Mouse (Mus musculus): Measurements from ENCODE around the gene Nmur1.

Nmur1 gene

DNA sequence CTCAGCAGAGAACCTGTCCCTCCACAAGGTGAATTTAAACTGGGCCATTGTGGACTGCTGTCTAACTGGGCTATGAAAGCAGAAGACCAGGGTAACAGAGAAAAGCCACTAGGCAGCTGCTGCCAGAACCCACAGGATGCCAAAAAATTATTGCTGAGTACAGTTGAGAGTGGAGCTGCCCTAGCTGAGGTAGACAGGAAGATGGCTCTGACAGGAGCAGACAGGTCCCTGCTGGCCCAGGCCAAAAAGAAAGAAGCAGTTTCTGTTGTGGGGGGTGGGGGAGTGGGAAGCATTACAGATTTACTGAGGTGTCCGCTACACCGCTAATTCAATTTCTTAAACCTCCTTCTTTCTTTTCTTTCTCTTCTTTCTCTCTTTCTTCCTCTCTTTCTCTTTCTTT lies 16.6 kb downstream of the Nmur1 start:
- no peak for DNase-seq (ENCODE audit: extremely low spot score, low spot score)

DNA sequence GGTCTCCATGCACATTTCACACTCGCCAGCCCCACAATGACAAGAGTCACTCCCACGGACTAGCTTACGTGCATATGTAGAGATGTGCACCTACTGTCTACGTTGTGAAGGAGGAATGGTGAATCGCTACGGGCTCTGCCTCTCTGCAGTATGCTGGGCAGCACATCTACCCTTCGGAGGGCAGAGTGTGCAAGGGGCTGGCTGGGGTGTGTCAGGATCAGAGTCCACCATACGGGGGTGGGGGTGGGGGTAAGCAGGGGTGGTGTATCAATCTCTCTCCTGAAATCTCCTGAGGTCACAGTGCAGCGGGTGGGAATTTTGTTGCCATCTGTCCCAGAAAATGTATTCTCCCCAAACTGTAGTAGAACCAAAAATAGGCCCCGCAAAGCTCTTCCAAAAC lies 17.5 kb downstream of the Nmur1 start:
- DNase-seq (ENCODE audit: extremely low spot score, low spot score): no peak

DNA sequence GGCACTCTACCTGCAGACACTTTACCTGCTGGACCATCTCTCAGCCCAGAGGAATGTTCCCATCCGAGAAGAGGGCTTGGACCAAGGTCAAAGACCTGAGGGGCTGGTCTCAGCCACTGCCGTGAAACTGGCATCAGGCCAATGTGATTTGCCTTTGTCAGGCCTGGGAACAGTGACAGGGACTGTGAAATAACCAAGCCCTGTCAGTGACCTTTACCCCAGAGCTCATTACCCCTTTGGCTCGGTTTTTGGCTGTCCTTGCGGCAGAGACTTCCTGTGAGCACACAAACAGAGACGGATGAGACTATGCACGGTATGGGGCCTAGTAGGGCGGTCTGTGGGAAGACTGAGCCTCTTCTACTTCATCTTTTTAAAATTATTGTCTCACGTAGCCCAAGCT lies 19.1 kb downstream of the Nmur1 start:
- no peak for DNase-seq (ENCODE audit: extremely low spot score, low spot score)

DNA sequence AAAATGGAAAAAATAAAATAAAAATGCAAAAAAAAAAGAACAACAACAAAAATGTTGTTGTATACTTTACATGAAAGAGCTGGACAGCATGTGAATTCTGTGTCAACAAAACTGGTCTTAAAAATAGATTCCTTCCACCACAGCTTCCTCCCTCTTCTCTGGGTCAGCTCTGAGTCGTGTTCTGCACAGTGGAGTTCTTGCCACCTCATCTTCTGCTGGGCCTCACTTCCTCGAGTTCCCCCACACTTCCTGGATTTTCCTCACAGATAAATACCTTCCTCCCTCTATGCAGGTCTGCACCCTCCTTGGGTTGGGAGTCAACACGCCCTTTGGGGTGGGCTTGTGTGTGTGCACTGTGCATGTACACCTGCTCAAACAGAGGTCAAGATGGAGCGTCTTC lies 19.7 kb downstream of the Nmur1 start:
- no peak for DNase-seq (ENCODE audit: extremely low spot score, low spot score)

DNA sequence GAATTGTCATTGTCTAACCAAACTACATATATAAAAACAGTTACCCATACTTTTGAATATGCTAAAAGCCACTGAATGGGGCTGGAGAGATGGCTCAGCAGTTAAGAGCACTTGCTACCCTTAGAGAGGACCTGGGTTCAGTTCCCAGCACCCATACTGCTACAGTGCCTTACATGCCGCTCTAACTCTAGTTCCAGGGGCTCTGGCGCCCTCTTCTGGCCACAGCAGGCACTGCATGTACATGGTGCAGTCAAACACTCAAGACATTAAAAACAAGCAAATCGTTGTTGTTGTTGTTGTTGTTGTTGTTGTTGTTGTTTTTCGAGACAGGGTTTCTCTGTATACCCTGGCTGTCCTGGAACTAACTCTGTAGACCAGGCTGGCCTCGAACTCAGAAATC lies 21.2 kb downstream of the Nmur1 start:
- no peak for DNase-seq (ENCODE audit: extremely low spot score, low spot score)

DNA sequence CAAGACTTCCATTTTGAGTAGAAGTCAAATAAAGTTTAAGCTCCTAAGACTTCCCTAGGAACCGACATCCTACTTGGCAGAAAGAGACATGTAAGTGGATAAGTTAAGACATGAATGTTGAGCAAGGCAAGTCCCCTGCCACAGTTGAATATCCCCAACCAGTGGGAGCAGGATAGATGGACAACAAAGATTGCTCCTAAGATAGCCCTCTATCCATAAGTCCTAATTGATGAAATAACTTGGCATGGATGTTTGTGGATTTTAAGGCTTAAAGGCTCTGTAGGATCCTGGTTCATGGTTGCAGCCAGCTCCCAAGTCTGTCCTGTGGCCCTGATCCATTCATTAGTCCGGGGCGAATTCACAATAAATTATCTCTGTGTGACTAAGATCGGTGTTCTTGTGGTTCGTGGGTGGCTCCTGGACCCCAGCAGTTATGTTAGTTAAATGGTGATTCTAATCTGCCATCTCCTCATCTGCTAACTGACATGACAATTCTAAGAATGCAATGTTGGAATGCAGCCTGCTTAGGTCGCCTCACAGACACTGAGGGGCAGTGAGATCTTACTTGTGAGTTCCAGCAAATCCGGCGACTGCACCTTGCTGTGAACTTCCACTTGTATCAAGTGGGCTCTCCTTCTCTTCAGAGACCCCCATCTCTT lies 25.8 kb downstream of the Nmur1 start:
- DNase-seq (ENCODE audit: extremely low spot score, low spot score): no peak

DNA sequence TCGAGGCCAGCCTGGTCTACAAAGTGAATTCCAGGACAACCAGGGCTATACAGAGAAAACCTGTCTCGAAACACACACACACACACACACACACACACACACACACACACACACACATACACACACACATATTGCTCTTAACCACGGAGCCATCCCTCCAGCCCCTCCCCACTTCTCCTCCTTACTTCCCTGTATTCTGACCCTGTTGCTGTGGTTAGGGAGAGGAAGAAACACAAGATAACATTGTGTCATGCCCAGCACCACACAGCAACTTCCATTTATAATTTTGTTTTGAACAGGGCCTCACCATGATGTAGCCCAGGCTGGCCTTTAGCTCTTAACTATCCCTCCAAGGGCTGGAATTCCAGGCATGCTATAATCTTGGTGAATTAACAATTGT lies 26.7 kb downstream of the Nmur1 start:
- DNase-seq (ENCODE audit: extremely low spot score, low spot score): no peak

DNA sequence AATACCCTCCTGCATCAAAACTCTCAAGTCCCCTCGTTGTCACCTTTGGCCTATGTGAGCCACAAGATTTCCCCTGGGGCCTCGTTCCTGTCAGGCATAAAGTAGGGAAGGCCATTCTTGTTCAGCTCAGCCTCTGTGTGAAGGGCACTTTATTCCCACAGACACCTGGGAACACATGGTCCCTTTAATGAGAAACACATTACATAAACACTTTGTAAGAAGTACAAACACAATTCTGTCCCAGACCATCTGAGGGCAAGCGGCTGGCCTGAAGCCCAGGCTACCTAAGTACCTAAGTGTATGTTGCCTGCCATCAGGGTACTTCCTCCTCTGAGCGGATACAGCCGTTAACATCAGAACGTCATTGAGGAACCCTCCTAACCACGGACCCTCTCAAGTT lies 27.8 kb downstream of the Nmur1 start:
- DNase-seq (ENCODE audit: extremely low spot score, low spot score): peak; percentile 33

DNA sequence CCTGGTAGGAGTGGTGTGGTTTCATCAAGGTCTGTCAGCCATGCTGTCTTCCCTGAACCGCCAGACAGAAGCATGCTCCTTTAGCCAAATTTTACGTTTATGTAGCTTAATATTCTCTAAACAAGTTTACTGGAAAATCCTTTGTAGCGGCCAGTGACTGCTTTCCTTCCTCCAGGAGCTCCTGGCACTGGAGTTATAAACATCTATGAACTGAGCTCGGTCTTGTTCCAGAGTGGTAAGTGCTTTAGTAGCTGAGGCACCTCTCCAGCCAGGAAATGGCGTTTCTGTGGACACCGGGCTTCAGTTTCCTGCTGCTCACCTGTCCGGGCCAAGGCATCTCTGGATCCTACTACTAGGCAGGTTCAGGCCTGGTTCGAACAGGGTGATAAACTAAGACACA lies 28.4 kb downstream of the Nmur1 start:
- no peak for DNase-seq (ENCODE audit: extremely low spot score, low spot score)

DNA sequence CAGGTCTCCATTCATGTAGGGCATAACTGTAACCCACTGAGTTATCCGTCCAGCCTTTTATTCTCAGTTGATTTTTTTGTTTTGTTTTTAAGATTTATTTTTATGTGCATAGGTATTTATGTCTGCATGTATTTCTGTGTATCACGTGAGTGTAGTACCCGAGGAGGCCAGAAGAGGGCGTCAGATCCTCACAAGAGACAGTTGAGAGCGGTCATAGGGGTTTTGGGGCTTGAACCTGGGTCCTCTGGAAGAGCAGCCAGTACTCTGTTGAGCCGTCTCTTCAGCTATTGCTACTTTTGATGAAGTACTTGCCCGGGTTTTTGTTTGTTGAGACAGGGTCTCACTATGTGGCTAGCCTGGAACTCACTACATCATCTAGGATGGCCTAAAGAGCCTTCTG lies 30.1 kb downstream of the Nmur1 start:
- DNase-seq (ENCODE audit: extremely low spot score, low spot score): no peak

DNA sequence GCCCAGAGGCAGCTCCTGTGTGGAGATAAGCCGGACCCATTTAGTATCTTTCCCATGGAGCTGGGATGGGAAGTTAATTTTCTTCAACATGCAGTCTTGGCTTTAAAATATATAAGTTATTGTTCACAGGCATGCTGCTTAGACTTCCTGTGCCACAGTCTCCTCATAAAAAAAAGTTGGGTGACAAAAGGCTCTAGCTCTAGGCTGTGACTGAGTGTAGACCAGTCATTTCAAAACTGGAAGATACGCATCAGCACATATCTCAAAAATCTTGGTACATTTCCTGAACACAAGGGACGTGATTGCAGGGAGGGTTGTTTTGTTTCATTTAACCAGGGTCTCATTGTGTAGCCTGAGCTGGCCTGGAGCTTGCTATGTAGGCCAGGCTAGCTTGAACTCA lies 31.8 kb downstream of the Nmur1 start:
- no peak for DNase-seq (ENCODE audit: extremely low spot score, low spot score)

DNA sequence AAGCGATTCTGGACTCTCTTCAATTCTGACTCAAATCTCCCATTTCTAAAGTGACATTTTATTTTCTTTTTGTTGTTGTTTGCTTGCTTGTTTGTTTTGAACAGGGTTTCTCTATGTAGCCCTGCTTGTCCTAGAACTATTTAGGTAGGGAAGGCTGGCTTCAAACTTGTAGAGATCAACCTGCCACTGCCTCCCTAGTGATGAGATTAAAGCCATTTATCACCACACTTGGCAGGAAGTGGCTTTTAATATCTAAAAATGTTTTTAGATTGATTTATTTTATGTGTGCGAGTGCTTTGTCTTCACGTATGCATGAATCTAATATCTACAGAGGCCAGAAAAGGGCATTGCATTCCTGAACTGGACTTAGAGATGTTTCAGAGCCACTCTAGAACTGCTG lies 32.8 kb downstream of the Nmur1 start:
- no peak for DNase-seq (ENCODE audit: extremely low spot score, low spot score)

DNA sequence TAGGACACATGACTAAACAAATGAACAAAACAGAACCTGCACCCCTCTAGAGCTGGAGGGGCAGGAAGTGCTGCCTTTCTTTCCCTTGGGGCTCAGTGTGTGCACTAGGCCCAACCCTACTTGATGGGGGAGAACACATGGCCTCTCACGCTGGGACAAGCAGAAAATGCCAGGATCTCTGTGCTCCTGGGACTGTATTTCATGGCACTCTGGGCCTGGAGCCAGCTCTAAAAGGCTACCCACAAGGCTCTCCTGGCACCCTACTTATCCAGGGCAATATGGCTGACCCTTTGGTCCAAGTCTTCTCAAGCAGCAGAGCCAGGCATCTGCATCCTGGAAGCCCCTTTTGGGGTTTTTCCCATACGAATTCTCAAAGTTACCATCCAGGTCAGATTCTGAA lies 34.6 kb downstream of the Nmur1 start:
- no peak for DNase-seq (ENCODE audit: extremely low spot score, low spot score)

DNA sequence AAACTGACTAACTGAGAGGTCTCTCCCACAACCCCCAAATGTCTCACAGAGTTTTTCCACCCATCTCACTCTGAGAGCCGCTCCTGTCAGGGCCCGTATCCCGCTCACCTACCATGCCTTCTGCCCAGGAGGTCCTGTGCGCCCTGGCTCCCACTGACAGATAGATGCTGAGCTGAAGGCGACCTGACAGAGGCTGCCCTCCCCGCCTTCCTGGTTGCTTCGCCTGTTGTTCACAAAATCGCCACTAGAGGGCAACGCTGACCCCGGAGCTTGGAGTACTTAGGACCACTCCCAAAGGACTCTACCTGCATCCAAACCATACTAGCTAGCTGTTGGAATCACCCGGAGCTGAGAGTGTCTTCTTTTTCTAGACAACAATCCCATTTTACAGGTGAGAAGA lies 36.8 kb downstream of the Nmur1 start:
- DNase-seq (ENCODE audit: extremely low spot score, low spot score): peak; percentile 82

DNA sequence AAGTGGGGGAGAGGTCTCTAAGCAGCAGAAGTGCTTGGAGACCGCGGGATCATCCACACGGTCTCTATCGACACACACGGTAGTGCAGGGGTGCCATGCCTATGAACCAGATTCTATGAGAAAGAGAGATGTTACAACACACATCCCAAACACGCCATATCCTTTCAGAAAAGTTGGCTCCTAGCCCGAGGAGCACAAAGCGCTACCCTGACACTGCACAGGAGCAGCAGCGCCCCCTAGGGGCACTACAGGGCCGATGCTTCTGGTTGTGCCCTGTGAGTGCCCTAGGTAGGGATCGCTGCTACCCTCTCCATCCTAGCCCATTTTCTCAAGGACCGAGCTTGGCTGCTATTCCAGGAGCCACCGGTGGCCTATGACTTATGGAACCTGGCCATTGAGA lies 45.0 kb downstream of the Nmur1 start:
- DNase-seq (ENCODE audit: extremely low spot score, low spot score): peak; percentile 43

DNA sequence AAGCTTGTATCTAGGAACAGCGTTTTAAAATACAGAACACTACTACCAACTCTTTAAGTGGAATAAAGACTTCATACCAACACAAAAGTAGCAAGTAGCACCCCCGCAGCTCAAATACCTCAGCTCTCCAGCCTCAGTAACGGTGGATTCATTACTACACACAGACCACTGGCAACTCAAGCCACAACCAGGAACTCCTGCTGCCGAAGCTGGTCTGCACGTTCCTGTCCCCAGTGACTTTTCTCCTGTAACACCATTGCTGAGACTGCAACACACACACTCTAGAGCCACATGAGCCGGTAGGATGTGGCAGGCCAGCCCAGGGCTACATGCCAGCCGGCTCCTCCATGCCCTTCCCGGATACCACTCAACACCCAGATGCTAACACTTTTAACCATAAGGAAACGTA lies 46.9 kb downstream of the Nmur1 start:
- no peak for DNase-seq (ENCODE audit: extremely low spot score, low spot score)

DNA sequence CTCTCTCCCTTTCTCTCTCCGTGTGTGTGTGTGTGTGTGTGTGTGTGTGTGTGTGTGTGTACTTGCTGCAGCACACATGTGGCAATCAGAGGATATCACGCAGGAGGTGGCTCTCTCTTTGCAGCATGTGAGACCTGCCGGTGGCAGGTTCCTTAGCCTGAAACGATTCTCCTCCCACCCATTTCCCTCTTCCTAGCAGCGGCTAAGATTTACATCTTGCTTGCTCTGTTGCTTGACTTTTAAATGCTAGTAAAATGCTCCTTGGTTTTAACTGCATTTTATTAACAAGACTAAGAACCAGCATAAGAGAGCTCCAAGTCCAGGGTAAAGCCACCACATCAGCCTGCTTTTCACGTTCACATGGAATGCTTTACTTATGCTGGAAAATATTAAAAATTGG lies 47.4 kb downstream of the Nmur1 start:
- DNase-seq (ENCODE audit: extremely low spot score, low spot score): no peak

DNA sequence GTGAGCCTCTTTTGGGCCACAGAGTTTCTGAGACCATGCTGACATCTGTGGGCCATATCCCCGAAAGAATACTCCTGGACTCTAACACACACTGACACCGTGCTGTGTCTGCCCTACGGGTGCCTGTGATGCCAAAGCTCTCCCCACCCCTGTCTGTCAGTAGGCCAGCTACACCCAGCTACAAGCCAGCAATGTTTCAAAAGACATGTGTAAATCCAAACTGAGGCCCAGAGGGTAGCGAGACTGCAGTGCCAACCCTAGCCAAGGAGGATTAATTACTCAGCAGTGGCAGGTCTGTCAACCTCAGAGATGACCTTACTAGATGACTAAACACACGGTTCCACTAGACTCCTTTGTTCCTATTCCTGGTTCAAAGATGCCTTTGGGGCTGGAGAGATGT lies 49.7 kb downstream of the Nmur1 start:
- no peak for DNase-seq (ENCODE audit: extremely low spot score, low spot score)

DNA sequence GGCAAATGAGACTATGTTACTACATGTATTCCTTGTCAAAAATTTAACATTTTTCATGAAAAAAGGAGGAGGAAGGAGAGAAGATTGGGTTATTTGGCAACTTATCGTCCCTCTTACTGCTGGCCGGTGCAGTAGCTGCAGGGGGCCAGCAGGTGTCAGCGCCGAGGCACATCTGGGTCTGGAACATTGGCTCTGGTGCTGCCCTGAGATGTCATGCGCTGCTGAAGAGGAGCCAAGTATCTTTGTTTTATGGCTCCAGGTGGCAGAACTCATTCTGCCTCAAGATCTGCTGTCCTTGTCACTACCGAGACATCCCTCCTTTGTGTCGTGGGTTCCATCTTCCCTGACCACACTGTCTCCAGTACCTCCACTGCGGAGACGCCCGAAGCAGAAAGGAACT lies 54.0 kb downstream of the Nmur1 start:
- DNase-seq (ENCODE audit: extremely low spot score, low spot score): peak; percentile 27

DNA sequence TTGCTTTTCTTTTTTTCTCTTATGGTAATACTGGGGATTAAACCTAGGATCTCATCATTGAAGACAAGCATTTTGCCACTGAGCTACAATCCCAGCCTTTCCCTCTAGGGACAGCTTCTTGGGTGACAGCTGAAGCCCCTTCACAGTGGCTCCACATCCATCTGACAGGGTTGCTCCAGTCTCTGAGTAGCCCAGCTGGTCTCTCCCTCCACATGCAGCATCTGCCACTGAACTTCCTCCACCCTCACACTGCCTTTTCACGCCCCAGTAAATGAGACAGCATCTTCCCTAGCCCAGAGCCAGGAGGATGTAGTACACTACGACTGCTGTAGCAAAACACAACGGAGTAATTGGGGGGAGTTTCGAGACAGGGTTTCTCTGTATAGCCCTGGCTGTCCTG lies 57.9 kb downstream of the Nmur1 start:
- no peak for DNase-seq (ENCODE audit: extremely low spot score, low spot score)

DNA sequence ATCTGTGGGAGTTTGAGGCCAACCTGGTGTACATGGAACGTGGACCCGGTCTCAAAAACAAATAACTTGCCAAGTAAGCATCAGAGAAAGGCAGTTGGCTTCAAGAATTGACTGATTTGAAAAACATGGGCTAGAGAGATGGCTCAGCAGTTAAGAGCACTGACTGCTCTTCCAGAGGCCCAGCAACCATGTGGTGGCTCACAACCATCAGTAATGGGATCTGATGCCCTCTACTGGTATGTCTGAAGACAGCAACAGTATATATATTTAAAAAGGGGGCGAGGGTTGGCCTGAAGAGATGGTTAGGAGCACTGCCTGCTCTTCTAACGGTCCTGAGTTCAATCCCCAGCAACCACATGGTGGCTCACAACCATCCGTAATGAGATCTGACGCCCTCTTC lies 62.4 kb downstream of the Nmur1 start:
- DNase-seq (ENCODE audit: extremely low spot score, low spot score): no peak

DNA sequence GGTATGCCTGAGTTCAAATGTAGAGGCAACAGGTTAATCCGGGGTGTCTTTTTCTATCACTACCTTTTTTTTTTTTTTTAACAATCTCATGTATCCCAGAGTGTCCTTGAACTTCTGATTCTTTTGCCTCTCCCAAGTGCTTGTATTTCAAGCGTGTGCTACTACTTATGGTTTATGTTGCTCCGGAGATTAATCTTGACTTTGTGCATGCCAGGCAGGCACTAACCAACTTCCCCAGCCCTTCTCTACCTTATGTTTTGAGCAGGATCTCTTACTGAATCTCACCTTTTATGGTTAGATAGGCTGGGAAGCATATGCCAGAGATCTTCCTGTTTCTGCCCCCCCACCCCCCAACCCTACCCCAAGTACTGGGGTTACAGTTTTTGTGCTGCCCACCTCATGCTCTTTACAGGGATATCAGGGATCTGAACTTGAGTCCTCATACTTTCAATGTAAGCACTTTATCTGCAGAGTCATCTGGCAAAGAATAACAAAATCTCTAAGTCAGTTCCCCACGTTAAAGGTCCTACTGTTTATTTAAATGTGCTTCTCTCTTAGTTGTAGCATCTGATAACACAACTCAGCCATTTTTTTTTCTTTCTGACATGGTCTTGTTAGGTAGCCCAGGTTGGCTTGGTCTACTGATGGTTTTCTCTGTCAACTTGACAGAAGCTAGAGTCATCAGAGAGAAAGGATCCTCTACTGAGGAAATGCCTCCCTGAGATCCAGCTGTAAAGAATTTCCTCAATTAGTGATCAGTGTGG lies 64.0 kb downstream of the Nmur1 start:
- no peak for DNase-seq (ENCODE audit: extremely low spot score, low spot score)

DNA sequence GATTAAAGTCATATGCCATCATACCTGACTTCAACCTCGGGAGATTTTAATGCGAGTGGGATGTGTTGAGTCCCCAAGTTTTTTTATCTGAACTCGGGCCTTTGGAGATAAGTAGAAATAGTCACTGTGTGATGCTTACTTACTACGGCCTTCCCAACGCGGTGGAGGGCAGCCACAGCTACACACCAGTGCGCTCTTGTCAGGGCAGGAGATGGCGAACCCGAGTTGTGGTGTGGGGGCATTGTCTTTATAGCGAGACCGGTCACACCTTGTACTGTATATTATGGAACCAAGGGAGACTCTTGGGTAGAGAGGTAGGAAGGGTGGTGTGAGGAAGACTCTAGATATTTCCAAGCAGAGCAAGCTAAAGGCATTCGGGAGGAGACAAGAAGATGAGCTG lies 65.6 kb downstream of the Nmur1 start:
- no peak for DNase-seq (ENCODE audit: extremely low spot score, low spot score)

Data from neural tube, embryonic 10.5 days (tissue).